Mouse (Mus musculus) liver, adult 2 months (tissue): ENCODE measurements around the gene Gm11273. TPM values are rescaled to one million over a fixed set of nuclear protein-coding genes. Genes with fewer than 3 reads are reported as not detected.
A peak's percentile ranks its signal among the peaks of the same experiment; 100 is the strongest.
"Not testable (repeated sequence)": the region's sequence is repeated elsewhere in the genome, so short reads cannot be mapped to it uniquely, and the experiment has no call there.

Experiments
- DNase-seq: peaks from one replicate; pipeline ENCODE4 v3.0.0-alpha.2; 2011; ENCODE audit warnings: low read depth, low spot score; ENCODE audit errors: extremely low read depth
- H3K27ac ChIP-seq: fragments of 200-500 bp; replicated peaks from 2 replicates; pipeline ENCODE4 v1.5.1; 2012; ENCODE audit warnings: low read depth, mild to moderate bottlenecking, control low read depth, inconsistent platforms, low read length; ENCODE audit not compliant: insufficient read depth
- H3K27me3 ChIP-seq: fragments of 200-500 bp; 2 replicates; pipeline ENCODE4 v1.6.1; 2012; ENCODE audit warnings: mild to moderate bottlenecking, moderate library complexity, low read length, inconsistent platforms; ENCODE audit not compliant: control insufficient read depth, insufficient read depth
- H3K36me3 ChIP-seq: fragments of 200-500 bp; 2 replicates; pipeline ENCODE4 v1.6.1; 2012; ENCODE audit warnings: low read length, inconsistent platforms; ENCODE audit not compliant: control insufficient read depth, insufficient read depth
- H3K4me1 ChIP-seq: fragments of 200-500 bp; 2 replicates; pipeline ENCODE4 v1.6.1; 2011; ENCODE audit warnings: low read length; ENCODE audit not compliant: control insufficient read depth, insufficient read depth
- H3K4me3 ChIP-seq: fragments of 200-500 bp; 2 replicates; pipeline ENCODE4 v1.5.1; 2011; ENCODE audit warnings: low read depth, mild to moderate bottlenecking, control low read depth, low read length, moderate library complexity; ENCODE audit not compliant: insufficient read depth
- H3K79me2 ChIP-seq: fragments of 200-500 bp; 2 replicates; pipeline ENCODE4 v1.6.1; 2012; ENCODE audit warnings: inconsistent platforms, mild to moderate bottlenecking, low read length, moderate library complexity; ENCODE audit not compliant: control insufficient read depth, insufficient read depth
- H3K9ac ChIP-seq: fragments of 200-500 bp; 2 replicates; pipeline ENCODE4 v1.6.1; 2012; ENCODE audit warnings: low read depth, mild to moderate bottlenecking, control low read depth, inconsistent platforms, low read length
- CTCF ChIP-seq: fragments of 200-500 bp; IDR thresholded peaks from 2 replicates; pipeline ENCODE4 v1.5.1; 2011; ENCODE audit warnings: low read depth, low read length, control low read depth
- POLR2A ChIP-seq: fragments of 200-500 bp; IDR thresholded peaks from 2 replicates; pipeline ENCODE4 v1.6.1; 2011; ENCODE audit warnings: low read length, control low read depth; ENCODE audit not compliant: insufficient read depth; ENCODE audit errors: extremely low read depth
- WGBS: fragments of 180-500 bp; shearing (Covaris S2); methylation state at CpG from one replicate; pipeline ENCODE4 v1.1.7; 2018; 5-methylcytosine and 5-hydroxymethylcytosine counted together
- polyA plus RNA-seq: library from polyadenylated mRNA; depleted of rRNA; stranded (reverse); fragments of >200 nt; gene quantifications from 2 replicates; pipeline ENCODE4 v1.2.3, GENCODE M21; 2012
- total RNA-seq: library from RNA; depleted of rRNA; stranded (reverse); fragments of >200 nt; gene quantifications from 2 replicates; pipeline ENCODE4 v1.2.3, GENCODE M21; 2014

The Gm11273 gene
- total and polyA plus RNA-seq, 2 experiments, result 23.4 to 26.0 TPM

DNA sequence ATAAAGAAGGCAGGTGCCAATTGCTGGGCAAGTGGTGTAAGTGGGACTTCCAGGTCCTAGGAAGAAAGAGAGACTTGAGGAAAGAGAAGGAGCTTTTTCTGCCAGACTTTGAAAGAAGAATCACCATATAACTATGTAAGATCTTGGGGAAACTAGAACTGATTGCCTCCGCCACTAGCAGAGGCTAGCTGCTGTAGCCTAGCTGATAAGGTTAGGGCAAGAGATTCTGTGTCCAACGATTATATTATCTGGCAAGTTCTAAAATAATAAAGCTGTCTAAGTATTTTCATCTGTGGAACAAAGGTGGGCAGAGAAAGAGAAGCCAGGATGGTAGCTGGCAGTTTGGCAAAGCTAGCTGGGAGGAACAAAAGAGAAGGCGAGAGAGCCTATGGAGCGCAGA is 28.8 kb downstream of the Gm11273 start:
- H3K27ac ChIP-seq, result no peak overlapping the region
- H3K4me3 ChIP-seq, result no peak overlapping the region
- no peak overlapping the region for H3K9ac ChIP-seq
- WGBS, result 55% methylated on average over 4 of the region's 4 CpGs
- 0 out of 2 replicates have a peak, but pooled peaks cover 3% of the 10 kb centered on the region for H3K4me1 ChIP-seq
- no peaks in the 10 kb centered on the region for H3K27me3 ChIP-seq
- H3K79me2 ChIP-seq, result no peaks in the 10 kb centered on the region
- TF ChIP-seq POLR2A, result no peak
- no peak for TF ChIP-seq CTCF
- no peak for DNase-seq
- H3K36me3 ChIP-seq, result no peaks in the 10 kb centered on the region

DNA sequence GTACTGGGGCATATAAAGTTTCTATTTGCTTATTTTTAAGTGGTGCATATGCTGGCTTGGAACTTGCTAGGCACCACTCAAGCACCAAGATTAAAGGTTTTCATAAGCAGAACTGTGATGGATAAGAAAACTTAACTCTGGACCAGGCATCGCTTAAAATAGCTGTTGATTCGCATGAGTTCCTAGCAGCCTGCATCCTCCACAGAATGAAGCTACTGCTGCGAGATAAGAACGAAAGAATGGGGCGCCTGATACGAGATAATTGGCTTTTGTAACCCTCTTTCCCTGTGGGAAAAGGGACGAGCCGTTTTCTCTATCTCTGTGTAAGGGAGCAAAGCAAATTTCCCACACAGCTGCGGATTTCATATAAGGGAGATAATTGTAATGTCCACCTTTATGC is 32.1 kb downstream of the Gm11273 start:
- no peaks in the 10 kb centered on the region for H3K27me3 ChIP-seq
- no peaks in the 10 kb centered on the region for H3K36me3 ChIP-seq
- no peaks in the 10 kb centered on the region for H3K79me2 ChIP-seq
- no peak overlapping the region for H3K9ac ChIP-seq
- WGBS, result 36% methylated on average over 9 of the region's 9 CpGs
- TF ChIP-seq POLR2A (no peak), CTCF (no peak)
- no peak overlapping the region for H3K27ac ChIP-seq
- H3K4me1 ChIP-seq, result 0 out of 2 replicates have a peak, but pooled peaks cover 3% of the 10 kb centered on the region
- no peak for DNase-seq
- H3K4me3 ChIP-seq, result no peak overlapping the region

DNA sequence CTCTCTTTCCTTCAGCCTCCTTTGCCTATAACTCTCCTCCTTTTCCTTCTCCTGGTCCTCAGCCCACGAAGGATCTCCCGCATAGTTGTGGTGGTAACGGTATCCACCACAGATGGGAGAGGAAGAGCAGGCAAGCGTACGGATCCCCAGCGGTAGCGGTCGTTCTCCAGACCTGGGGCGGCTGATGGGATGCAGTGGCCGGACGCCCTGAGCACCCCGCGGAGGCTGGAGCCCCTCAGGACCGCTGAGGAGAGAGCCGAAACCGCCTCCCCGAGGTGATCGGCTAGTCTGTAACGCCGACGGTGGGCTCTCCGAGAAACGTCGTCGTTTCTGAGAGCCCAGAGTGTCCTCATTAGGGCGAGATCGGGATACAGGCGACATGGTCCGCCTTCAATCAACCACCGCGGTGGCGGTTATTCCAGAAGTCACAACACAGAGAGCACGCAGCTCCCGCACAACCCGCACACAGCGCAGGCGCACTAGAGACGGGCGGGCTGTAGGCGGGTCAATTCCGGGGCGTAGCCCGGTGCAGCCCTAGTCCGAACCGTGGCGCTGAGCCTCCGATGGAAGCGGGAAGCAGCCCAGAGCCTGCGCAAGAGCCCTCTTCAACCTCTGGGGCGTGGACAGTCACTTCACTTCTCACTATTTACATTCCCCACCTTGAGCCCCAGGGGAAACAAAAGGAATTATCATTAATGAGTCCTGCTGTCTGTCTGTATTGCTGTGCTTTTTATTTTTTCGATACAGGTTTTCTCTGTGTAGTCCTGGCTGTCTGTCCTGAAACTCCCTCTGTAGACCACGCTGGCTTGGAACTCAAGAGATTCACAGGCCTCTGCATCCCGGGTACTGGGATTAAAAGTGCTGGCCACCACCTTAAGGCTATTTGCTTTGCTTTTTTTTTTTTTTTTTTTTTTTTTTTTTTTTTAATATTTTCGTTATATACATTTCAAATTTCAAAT is 32.9 kb downstream of the Gm11273 start, which contains the start of gene Nkapl:
TSS of gene Nkapl (minus strand) at position 449 of the 959 bp plus-strand sequence.
- Histone ChIP-seq H3K27me3 (no peaks in the 10 kb centered on the region), H3K27ac (no peak within 1 kb of the TSS), H3K79me2 (no peaks in the 10 kb centered on the region), H3K36me3 (no peaks in the 10 kb centered on the region), H3K4me1 (0 out of 2 replicates have a peak, but pooled peaks cover 3% of the 10 kb centered on the region), H3K4me3 (peak within 1 kb of the TSS; percentile 80), H3K9ac (peak within 1 kb of the TSS; percentile 84)
- TF ChIP-seq CTCF, result no peak
- TF ChIP-seq POLR2A, result peak; percentile 73
- WGBS, result under 1% methylated on average over 54 of the region's 54 CpGs
- DNase-seq, result peak; percentile 78

DNA sequence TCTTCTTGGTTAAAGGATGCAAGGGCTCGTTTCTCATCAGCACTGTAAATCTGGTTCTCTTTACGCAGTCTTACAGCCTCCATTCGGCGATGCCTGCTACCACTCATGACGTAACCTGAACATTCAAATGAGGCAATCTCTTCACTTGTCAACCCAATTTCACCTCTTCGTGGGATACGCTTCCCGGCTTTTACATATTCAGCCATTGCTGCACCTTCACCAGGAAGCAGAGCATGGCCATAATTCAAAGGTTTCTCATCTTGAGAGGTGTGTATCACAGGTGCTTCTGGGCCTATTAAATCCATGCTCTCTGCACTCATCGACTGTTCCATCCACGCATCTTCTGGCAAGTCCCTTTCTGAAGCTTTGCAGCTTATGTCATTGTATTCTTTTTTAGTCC is 33.9 kb downstream of the Gm11273 start:
- Histone ChIP-seq H3K4me1 (0 out of 2 replicates have a peak, but pooled peaks cover 3% of the 10 kb centered on the region), H3K9ac (no peak overlapping the region), H3K36me3 (no peaks in the 10 kb centered on the region), H3K27ac (no peak overlapping the region), H3K79me2 (no peaks in the 10 kb centered on the region), H3K4me3 (no peak overlapping the region), H3K27me3 (no peaks in the 10 kb centered on the region)
- 90% methylated on average over 10 of the region's 10 CpGs for WGBS
- no peak for DNase-seq
- TF ChIP-seq POLR2A (no peak), CTCF (no peak)

DNA sequence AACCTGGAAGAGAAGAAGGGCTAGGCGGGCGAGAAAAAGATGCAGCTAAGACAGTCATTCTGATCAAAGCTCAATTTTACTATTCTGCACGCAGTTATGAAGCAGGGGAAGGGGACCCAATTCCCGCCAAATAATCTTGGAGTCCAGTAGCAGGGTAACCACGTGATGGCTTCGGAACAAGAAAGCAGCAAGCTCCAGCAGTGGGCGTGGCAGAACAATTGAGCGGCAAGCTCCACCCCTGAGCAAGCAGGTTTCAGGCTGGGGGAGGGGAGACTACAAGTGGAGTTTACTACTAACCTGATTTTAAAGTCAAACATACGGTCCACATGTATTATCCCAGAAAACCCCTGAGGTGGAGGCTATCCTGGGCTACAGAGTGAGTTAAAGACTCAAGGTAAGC is 38.7 kb downstream of the Gm11273 start:
- H3K79me2 ChIP-seq, H3K4me1 ChIP-seq, H3K4me3 ChIP-seq, H3K27me3 ChIP-seq, H3K36me3 ChIP-seq, DNase-seq, H3K9ac ChIP-seq, H3K27ac ChIP-seq: not testable (repeated sequence)
- 64% methylated on average over 9 of the region's 9 CpGs for WGBS

DNA sequence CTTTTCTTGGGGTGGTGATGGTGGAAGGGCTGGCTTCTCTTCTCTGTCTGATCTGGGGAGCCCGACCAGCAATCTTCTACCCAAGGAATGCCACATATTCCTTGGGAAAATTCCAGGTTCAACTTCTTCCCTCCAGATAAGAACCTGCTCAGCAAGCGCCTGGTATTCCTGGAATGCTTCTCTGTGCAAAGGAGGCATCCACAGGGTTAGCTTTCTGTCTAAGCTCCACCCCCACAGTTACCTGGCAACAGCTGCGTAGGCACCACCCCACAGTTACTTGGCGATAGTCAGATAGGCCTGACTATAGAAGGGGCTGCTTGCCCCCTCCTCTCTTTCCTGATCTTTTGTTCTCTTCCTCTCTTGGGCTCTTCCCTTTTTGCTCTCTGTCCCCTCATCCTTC is 44.9 kb downstream of the Gm11273 start:
- Histone ChIP-seq H3K4me1 (peaks cover 3% of the 10 kb centered on the region; the same call in 1 of the 2 replicates), H3K27ac (no peak overlapping the region), H3K36me3 (peaks cover 5% of the 10 kb centered on the region), H3K79me2 (peaks cover 15% of the 10 kb centered on the region; the same call in 1 of the 2 replicates), H3K27me3 (no peaks in the 10 kb centered on the region), H3K4me3 (no peak overlapping the region), H3K9ac (no peak overlapping the region)
- no peak for DNase-seq
- TF ChIP-seq POLR2A (no peak), CTCF (no peak)
- WGBS, result 66% methylated on average over 4 of the region's 4 CpGs
